Mouse (Mus musculus): ENCODE results near the gene Ppil6. TPM values are rescaled to one million over a fixed set of nuclear protein-coding genes. Genes with fewer than 3 reads are reported as not detected.

Ppil6 gene
- 4.0 and 4.1 TPM in 2 replicates for polyA plus RNA-seq (2015; fragmentation: Nextera tagmentation; extraction: Ambion mirVana)

DNA sequence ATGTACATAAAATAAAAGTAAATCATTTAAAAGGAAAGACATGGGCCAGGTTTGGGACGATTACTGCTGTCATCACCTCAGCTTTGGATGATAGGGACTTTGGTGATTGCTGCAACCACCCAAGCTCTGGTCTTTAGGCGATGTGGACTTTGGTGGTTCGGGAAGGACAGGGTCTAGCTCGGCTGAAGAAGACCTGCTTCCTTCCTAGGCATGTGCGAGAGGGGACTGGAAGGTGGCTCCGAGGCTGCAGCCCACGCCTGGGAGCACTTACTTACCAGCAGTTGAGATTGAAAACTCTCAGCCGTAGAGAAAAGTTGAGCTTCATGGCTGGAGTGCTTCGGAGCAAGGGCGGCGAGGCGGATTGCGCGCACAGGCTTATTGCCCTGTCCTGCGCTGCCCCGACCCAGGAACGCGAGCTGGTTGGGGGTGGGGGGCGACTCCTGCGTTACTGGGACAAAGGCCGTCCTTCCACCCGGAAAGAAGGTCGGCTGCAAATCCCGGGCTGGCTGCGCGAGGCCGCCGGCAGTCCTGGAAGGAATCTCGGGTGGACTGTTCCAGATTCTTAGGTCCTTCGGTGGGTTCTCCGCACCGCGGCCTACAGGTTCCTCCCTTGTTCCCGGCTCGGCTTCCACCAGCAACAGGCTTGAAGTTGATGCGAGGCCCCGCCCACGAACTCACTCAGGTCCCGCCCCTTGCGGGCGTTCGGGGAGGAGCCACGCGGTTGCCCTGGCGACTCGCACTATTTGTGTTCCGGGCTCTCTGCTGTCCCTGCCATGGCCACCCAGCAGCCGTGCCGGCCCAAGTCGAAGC lies at the start of gene Ppil6, which contains the start of gene Smpd2:
Ppil6 (plus strand) TSS at position 732 of the 810 bp plus-strand sequence.
Smpd2 (minus strand) TSS at position 662 of the 810 bp plus-strand sequence.
- WGBS, result under 1% methylated on average over 50 of the region's 50 CpGs
- ATAC-seq, result peak; percentile 95
- no peaks in the 10 kb centered on the region for H3K36me3 ChIP-seq (ENCODE audit: control insufficient read depth, insufficient read depth, low read length)

DNA sequence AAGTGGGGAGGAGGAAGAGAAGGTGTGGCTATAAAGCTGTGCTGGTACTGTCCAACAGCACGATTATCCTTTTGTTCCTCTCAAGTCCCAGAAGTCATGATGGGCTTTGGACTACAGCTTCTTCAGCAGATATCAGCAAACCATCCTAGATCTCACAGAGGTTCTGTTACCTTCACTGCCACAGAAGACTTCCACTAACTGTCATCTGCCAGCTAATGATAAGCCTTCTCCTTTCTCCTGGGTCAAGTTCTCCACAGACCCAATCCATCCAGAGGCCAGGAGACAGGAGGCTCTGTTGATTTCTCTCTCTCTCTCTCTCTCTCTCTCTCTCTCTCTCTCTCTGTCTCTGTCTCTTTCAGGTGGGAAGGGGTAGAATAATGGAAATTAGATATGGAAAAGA lies 42.0 kb upstream of the Ppil6 start:
- Histone ChIP-seq H3K4me2 (ENCODE audit: low read length) (no peak overlapping the region), H3K36me3 (ENCODE audit: control insufficient read depth, insufficient read depth, low read length) (peaks cover 3% of the 10 kb centered on the region; the same call in 1 of the 2 replicates), H3K4me1 (ENCODE audit: control insufficient read depth, insufficient read depth, low read length) (peaks cover 22% of the 10 kb centered on the region), H3K9me3 (replicated peaks; ENCODE audit: control insufficient read depth, low read length, poor library complexity, severe bottlenecking) (no peaks in the 10 kb centered on the region), H3K9ac (ENCODE audit: low read depth, low read length) (no peak overlapping the region), H3K4me3 (ENCODE audit: low read depth, low read length) (no peak overlapping the region), H3K27ac (ENCODE audit: low read length) (no peak overlapping the region), H3K27me3 (ENCODE audit: control insufficient read depth, insufficient read depth, low read depth, low read length) (no peaks in the 10 kb centered on the region)
- 81% methylated on average over 1 of the region's 1 CpGs for WGBS
- no peak for ATAC-seq

More for the DNA sequence above, at the start of gene Ppil6, which contains the start of gene Smpd2:
- H3K27me3 ChIP-seq (ENCODE audit: control insufficient read depth, insufficient read depth, low read depth, low read length), result 0 out of 2 replicates have a peak, but pooled peaks cover 3% of the 10 kb centered on the region
- peaks cover 14% of the 10 kb centered on the region for H3K4me1 ChIP-seq (ENCODE audit: control insufficient read depth, insufficient read depth, low read length)
- peak within 1 kb of the TSS; percentile 76 for H3K9ac ChIP-seq (ENCODE audit: low read depth, low read length)
- H3K4me3 ChIP-seq (ENCODE audit: low read depth, low read length), result peak within 1 kb of the TSS; percentile 78
- peak within 1 kb of the TSS; percentile 47 for H3K27ac ChIP-seq (ENCODE audit: low read length)
- no peaks in the 10 kb centered on the region for H3K9me3 ChIP-seq (replicated peaks; ENCODE audit: control insufficient read depth, low read length, poor library complexity, severe bottlenecking)
- H3K4me2 ChIP-seq (ENCODE audit: low read length), result peak within 1 kb of the TSS; percentile 96

DNA sequence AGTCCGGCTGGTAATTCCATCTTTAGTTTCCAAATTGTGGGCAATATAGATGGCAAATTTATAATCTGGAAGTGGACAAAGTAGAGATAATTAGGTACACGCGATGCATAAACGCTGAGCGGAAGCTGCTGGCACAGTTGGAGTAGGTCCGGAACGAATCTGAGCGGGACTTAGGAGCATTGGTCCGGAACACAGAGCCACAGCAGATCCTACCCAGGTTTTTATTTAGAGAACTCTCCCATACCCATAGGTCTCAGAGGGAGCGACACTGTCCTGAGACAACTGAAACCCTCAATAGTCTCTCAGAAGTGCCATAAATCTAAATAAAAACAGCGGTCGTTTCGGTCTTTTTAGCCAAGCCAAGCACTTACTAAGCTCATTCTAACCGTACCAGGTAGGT lies 40.6 kb upstream of the Ppil6 start:
- H3K27me3 ChIP-seq (ENCODE audit: control insufficient read depth, insufficient read depth, low read depth, low read length), result no peaks in the 10 kb centered on the region
- 6% methylated on average over 14 of the region's 14 CpGs for WGBS
- peak overlapping the region; percentile 79 for H3K9ac ChIP-seq (ENCODE audit: low read depth, low read length)
- H3K36me3 ChIP-seq (ENCODE audit: control insufficient read depth, insufficient read depth, low read length), result peaks cover 3% of the 10 kb centered on the region; the same call in 1 of the 2 replicates
- peak overlapping the region; percentile 64 for H3K4me3 ChIP-seq (ENCODE audit: low read depth, low read length)
- no peaks in the 10 kb centered on the region for H3K9me3 ChIP-seq (replicated peaks; ENCODE audit: control insufficient read depth, low read length, poor library complexity, severe bottlenecking)
- peak; percentile 83 for ATAC-seq
- H3K4me2 ChIP-seq (ENCODE audit: low read length), result peak overlapping the region; percentile 63
- peaks cover 28% of the 10 kb centered on the region for H3K4me1 ChIP-seq (ENCODE audit: control insufficient read depth, insufficient read depth, low read length)
- H3K27ac ChIP-seq (ENCODE audit: low read length), result peak overlapping the region; percentile 86

DNA sequence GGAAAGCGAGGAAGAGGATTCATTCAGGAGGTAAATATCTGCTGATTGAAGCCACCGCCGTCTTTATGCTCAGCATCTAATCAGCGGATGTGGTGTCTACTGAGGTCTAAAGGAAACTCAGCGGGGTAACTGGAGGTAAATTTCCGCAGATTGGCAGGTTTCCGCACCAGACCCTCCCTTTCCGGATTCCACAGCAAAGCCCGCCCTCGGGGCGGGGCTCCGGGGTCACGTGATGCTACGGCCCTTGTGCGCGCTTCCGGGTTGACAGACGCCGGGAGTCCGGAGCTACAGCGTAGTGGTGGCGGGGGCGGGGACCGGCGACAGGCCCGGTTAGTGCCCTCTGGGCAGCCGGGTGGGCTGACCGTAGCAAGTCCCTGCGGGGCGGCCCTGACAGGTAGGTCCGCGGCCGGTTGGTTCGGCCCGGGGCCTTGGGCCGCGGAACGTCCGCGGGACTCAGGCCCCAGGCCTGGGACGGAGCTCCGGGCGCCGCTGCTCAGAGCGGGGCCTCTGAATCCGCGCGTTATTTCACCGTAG lies 40.0 kb upstream of the Ppil6 start, which contains the start of gene Zbtb24:
Zbtb24 (plus strand) TSS at position 247 of the 534 bp plus-strand sequence.
- ATAC-seq, result peak; percentile 97
- Histone ChIP-seq H3K27me3 (ENCODE audit: control insufficient read depth, insufficient read depth, low read depth, low read length) (no peaks in the 10 kb centered on the region), H3K9me3 (replicated peaks; ENCODE audit: control insufficient read depth, low read length, poor library complexity, severe bottlenecking) (no peaks in the 10 kb centered on the region), H3K27ac (ENCODE audit: low read length) (peak within 1 kb of the TSS; percentile 86), H3K4me1 (ENCODE audit: control insufficient read depth, insufficient read depth, low read length) (peaks cover 28% of the 10 kb centered on the region), H3K36me3 (ENCODE audit: control insufficient read depth, insufficient read depth, low read length) (peaks cover 3% of the 10 kb centered on the region; the same call in 1 of the 2 replicates), H3K4me2 (ENCODE audit: low read length) (peak within 1 kb of the TSS; percentile 63), H3K9ac (ENCODE audit: low read depth, low read length) (peak within 1 kb of the TSS; percentile 79), H3K4me3 (ENCODE audit: low read depth, low read length) (peak within 1 kb of the TSS; percentile 64)
- under 1% methylated on average over 49 of the region's 49 CpGs for WGBS

DNA sequence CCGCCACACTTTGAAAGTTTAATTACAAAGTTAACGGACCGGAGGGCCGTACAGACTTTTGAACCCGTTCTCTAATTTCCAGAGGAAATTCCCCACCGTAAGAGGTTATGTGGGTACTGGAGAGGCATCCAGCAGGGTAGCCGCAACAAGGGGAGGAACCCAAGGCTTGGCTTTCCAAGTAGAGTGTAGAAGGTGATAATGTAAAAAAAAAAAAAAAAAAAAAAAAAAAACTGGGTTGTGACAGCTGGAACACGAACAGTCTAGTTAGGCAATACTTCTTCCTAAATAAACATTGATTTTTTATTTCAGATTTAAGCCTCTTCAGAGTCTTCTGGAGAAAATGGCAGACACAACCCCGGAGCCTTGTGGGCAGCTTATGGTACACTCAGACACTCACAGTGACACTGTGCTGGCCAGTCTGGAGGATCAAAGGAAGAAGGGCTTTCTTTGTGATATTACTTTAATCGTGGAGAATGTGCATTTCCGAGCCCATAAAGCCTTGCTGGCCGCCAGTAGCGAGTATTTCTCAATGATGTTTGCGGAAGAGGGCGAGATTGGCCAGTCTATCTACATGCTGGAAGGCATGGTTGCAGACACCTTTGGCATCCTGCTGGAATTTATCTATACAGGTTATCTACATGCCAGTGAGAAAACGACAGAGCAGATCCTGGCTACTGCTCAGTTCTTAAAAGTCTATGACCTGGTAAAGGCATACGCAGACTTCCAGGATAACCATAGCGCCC lies 39.3 kb upstream of the Ppil6 start:
- no peak overlapping the region; the same call in 1 of the 2 replicates for H3K27ac ChIP-seq (ENCODE audit: low read length)
- peak; percentile 12; the same call in 1 of the 2 replicates for ATAC-seq
- H3K4me3 ChIP-seq (ENCODE audit: low read depth, low read length), result peak overlapping the region; percentile 64
- peaks cover 9% of the 10 kb centered on the region; the same call in 1 of the 2 replicates for H3K36me3 ChIP-seq (ENCODE audit: control insufficient read depth, insufficient read depth, low read length)
- WGBS, result 52% methylated on average over 18 of the region's 18 CpGs
- no peaks in the 10 kb centered on the region for H3K9me3 ChIP-seq (replicated peaks; ENCODE audit: control insufficient read depth, low read length, poor library complexity, severe bottlenecking)
- peak overlapping the region; percentile 79 for H3K9ac ChIP-seq (ENCODE audit: low read depth, low read length)
- no peaks in the 10 kb centered on the region for H3K27me3 ChIP-seq (ENCODE audit: control insufficient read depth, insufficient read depth, low read depth, low read length)
- H3K4me2 ChIP-seq (ENCODE audit: low read length), result peak overlapping the region; percentile 63
- peaks cover 28% of the 10 kb centered on the region for H3K4me1 ChIP-seq (ENCODE audit: control insufficient read depth, insufficient read depth, low read length)

DNA sequence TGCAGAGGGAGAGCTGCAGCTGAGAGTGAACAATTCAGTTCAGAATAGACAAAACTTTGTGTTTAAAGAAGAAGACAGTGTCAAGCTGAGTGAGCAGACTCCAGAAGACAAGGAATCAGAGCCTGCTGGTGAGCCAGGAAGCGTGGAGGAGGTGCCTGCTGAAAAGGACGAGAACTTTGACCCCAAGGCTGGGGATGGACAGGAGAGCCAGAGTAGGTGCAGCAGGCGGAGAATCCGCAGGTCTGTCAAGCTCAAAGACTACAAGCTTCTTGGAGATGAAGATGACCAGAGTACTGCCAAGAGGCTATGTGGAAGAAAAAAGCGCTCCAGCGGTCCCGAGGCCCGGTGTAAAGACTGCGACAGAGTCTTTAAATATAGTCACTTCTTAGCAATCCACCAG lies 38.6 kb upstream of the Ppil6 start:
- Histone ChIP-seq H3K27ac (ENCODE audit: low read length) (no peak overlapping the region), H3K9ac (ENCODE audit: low read depth, low read length) (no peak overlapping the region), H3K4me2 (ENCODE audit: low read length) (no peak overlapping the region), H3K27me3 (ENCODE audit: control insufficient read depth, insufficient read depth, low read depth, low read length) (no peaks in the 10 kb centered on the region), H3K36me3 (ENCODE audit: control insufficient read depth, insufficient read depth, low read length) (peaks cover 14% of the 10 kb centered on the region), H3K9me3 (replicated peaks; ENCODE audit: control insufficient read depth, low read length, poor library complexity, severe bottlenecking) (no peaks in the 10 kb centered on the region), H3K4me1 (ENCODE audit: control insufficient read depth, insufficient read depth, low read length) (peaks cover 28% of the 10 kb centered on the region), H3K4me3 (ENCODE audit: low read depth, low read length) (no peak overlapping the region)
- 97% methylated on average over 9 of the region's 9 CpGs for WGBS
- no peak for ATAC-seq

DNA sequence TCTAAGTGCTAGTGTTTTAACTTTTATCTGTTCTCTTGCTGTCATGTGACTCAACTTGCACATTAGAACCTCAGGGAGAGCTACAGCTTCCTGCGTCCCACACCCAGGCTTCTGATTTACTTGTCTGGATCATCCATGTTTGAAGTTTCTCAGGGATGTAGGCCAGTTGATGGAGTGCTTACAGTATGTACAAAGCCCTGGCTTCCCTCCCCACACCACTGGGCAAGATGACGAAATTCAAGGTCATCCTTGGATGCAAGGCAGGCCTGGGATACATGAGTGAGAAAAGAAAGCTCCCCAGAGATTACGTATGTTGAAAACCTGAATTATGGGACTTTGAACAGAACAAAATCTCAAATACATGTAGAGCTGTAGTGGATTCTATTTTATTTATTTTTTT lies 37.4 kb upstream of the Ppil6 start:
- Histone ChIP-seq H3K9me3 (replicated peaks; ENCODE audit: control insufficient read depth, low read length, poor library complexity, severe bottlenecking) (no peaks in the 10 kb centered on the region), H3K27ac (ENCODE audit: low read length) (no peak overlapping the region), H3K9ac (ENCODE audit: low read depth, low read length) (no peak overlapping the region), H3K36me3 (ENCODE audit: control insufficient read depth, insufficient read depth, low read length) (peaks cover 16% of the 10 kb centered on the region), H3K4me2 (ENCODE audit: low read length) (no peak overlapping the region), H3K4me3 (ENCODE audit: low read depth, low read length) (no peak overlapping the region), H3K27me3 (ENCODE audit: control insufficient read depth, insufficient read depth, low read depth, low read length) (no peaks in the 10 kb centered on the region), H3K4me1 (ENCODE audit: control insufficient read depth, insufficient read depth, low read length) (peaks cover 28% of the 10 kb centered on the region)
- WGBS, result 93% methylated on average over 3 of the region's 3 CpGs
- no peak for ATAC-seq

DNA sequence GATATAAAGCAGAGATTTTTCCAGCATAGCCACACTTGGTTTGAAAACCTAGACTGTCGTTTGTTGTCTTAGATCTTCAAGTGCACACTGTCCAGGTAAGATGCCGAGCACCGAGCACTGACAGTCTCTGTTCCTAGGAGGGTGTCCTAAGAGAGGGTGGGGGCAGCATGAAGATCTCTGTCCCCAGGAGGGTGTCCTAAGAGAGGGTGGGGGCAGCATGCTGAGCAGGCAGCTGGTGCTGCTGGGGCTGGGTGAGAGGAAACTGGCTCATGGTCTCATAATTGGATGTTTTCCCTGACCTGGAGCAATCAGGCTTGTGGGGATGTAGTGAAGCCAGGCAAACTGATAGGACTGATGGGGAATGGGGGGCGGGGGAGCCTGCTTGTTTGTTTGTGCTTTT lies 30.2 kb upstream of the Ppil6 start:
- H3K9me3 ChIP-seq (replicated peaks; ENCODE audit: control insufficient read depth, low read length, poor library complexity, severe bottlenecking), result no peaks in the 10 kb centered on the region
- no peak overlapping the region for H3K9ac ChIP-seq (ENCODE audit: low read depth, low read length)
- H3K27ac ChIP-seq (ENCODE audit: low read length), result no peak overlapping the region
- H3K36me3 ChIP-seq (ENCODE audit: control insufficient read depth, insufficient read depth, low read length), result peaks cover 27% of the 10 kb centered on the region
- H3K4me3 ChIP-seq (ENCODE audit: low read depth, low read length), result no peak overlapping the region
- no peaks in the 10 kb centered on the region for H3K4me1 ChIP-seq (ENCODE audit: control insufficient read depth, insufficient read depth, low read length)
- no peaks in the 10 kb centered on the region for H3K27me3 ChIP-seq (ENCODE audit: control insufficient read depth, insufficient read depth, low read depth, low read length)
- 77% methylated on average over 4 of the region's 4 CpGs for WGBS
- no peak for ATAC-seq
- no peak overlapping the region for H3K4me2 ChIP-seq (ENCODE audit: low read length)
